Mouse (Mus musculus): ENCODE measurements at regions not wholly inside any gene's neighbourhood (a gene's known extent, or its start where the extent isn't known, plus 50 kb on each side); places are given as distances from the start of the nearest gene placed in this dataset.

- no peak for TF ChIP-seq CTCF (IDR thresholded peaks at IDR 0.05; ENCODE audit: low read depth)
- Histone ChIP-seq H3K4me3 (ENCODE audit: low read depth, low read length) (no peak overlapping the region), H3K9me3 (ENCODE audit: low read depth, low read length) (no peaks in the 10 kb centered on the region), H3K36me3 (ENCODE audit: insufficient read depth) (no peaks in the 10 kb centered on the region), H3K27me3 (ENCODE audit: insufficient read depth, low read length) (no peaks in the 10 kb centered on the region), H3K4me2 (no peak overlapping the region), H3K27ac (ENCODE audit: low read depth) (no peak overlapping the region), H3K9ac (no peak overlapping the region), H3K4me1 (ENCODE audit: insufficient read depth) (no peaks in the 10 kb centered on the region)
- DNase-seq (no peak), ATAC-seq (ENCODE audit: insufficient read depth) (no peak)
- WGBS, result 54% methylated on average over 5 of the region's 5 CpGs
Observed at GRCm38 (mm10) chr9:35369063-35369462, 51.9 kb upstream of the Cdon start.

- no peaks in the 10 kb centered on the region for H3K4me1 ChIP-seq (ENCODE audit: insufficient read depth)
- no peaks in the 10 kb centered on the region for H3K36me3 ChIP-seq (ENCODE audit: insufficient read depth)
- no peak overlapping the region for H3K4me3 ChIP-seq (ENCODE audit: low read depth, low read length)
- H3K4me2 ChIP-seq, result no peak overlapping the region
- no peaks in the 10 kb centered on the region for H3K9me3 ChIP-seq (ENCODE audit: low read depth, low read length)
- H3K27me3 ChIP-seq (ENCODE audit: insufficient read depth, low read length), result no peaks in the 10 kb centered on the region
- 73% methylated on average over 3 of the region's 3 CpGs for WGBS
- no peak overlapping the region for H3K27ac ChIP-seq (ENCODE audit: low read depth)
- no peak for TF ChIP-seq CTCF (IDR thresholded peaks at IDR 0.05; ENCODE audit: low read depth)
- ATAC-seq (ENCODE audit: insufficient read depth) (no peak), DNase-seq (no peak)
- H3K9ac ChIP-seq, result no peak overlapping the region
Observed at GRCm38 (mm10) chr9:35370031-35370430, 50.9 kb upstream of the Cdon start.

- WGBS, result 94% methylated on average over 3 of the region's 3 CpGs
Observed at GRCm38 (mm10) chr9:35370895-35371294, 50.0 kb upstream of the Cdon start.

More at GRCm38 (mm10) chr9:35370895-35371294, 50.0 kb upstream of the Cdon start:
- Histone ChIP-seq H3K4me1 (ENCODE audit: insufficient read depth) (no peaks in the 10 kb centered on the region), H3K36me3 (ENCODE audit: insufficient read depth) (no peaks in the 10 kb centered on the region), H3K4me2 (no peak overlapping the region), H3K27ac (ENCODE audit: low read depth) (no peak overlapping the region), H3K9ac (no peak overlapping the region), H3K4me3 (ENCODE audit: low read depth, low read length) (no peak overlapping the region), H3K9me3 (ENCODE audit: low read depth, low read length) (no peaks in the 10 kb centered on the region), H3K27me3 (ENCODE audit: insufficient read depth, low read length) (no peaks in the 10 kb centered on the region)
- TF ChIP-seq CTCF (IDR thresholded peaks at IDR 0.05; ENCODE audit: low read depth), result no peak
- ATAC-seq (ENCODE audit: insufficient read depth), result no peak
- no peak for DNase-seq

Data from lung, embryonic 14.5 days (tissue).